Mouse (Mus musculus): ENCODE data around the gene Cacna2d4. TPM values are rescaled to one million over a fixed set of nuclear protein-coding genes. Genes with fewer than 3 reads are reported as not detected.
"Not testable (repeated sequence)": the region's sequence is repeated elsewhere in the genome, so short reads cannot be mapped to it uniquely, and the experiment has no call there.

The Cacna2d4 gene
- total RNA-seq (2021): 1 to 10 TPM in 1 of 2 experiments, under 1 TPM in 1; 0.87 to 3.1 TPM
- long read RNA-seq, experiment 1, partial matches to known transcripts: 2 of 5 reads
- long read RNA-seq, experiment 1, other reads (novel, unspliced or antisense): 3 of 5 reads
- long read RNA-seq, experiment 2: 0 reads

GRCm38 (mm10) chr6:119236241-119236640 is at the start of gene Cacna2d4:
Gene Cacna2d4, plus strand, starts transcription at chr6:119236526.
- no peak for DNase-seq
- intact Hi-C loops (cut with DNase I): no loop called here

- intact Hi-C loops (cut with DNase I): no loop called here
- DNase-seq: no peak
These were observed 49.7 kb upstream of the Cacna2d4 start for GRCm38 (mm10) chr6:119186658-119187057.

GRCm38 (mm10) chr6:119187631-119188030 is 48.7 kb upstream of the Cacna2d4 start:
- intact Hi-C loops (cut with DNase I): no loop called here
- no peak for DNase-seq

DNA sequence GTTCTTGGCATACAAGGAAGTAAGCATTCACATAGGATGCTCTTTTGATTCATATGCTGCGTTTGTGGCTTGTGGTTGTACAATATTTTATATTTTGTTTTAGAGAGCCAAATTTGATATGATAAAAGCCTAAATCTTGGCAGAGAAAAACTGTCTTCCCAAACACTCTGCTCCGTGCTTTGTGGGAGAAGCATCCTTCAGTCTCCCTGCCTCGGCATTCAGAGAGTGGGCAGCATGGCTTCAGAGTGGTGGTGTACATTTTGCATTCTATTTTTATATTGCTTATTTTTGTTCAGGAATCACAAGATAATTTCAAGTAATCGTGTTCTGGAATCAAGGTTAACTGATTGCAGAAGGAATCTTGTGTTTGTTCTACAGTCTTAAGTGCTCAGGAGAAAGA is 44.8 kb upstream of the Cacna2d4 start:
- DNase-seq: no peak
- intact Hi-C loops (cut with DNase I): no loop called here

DNA sequence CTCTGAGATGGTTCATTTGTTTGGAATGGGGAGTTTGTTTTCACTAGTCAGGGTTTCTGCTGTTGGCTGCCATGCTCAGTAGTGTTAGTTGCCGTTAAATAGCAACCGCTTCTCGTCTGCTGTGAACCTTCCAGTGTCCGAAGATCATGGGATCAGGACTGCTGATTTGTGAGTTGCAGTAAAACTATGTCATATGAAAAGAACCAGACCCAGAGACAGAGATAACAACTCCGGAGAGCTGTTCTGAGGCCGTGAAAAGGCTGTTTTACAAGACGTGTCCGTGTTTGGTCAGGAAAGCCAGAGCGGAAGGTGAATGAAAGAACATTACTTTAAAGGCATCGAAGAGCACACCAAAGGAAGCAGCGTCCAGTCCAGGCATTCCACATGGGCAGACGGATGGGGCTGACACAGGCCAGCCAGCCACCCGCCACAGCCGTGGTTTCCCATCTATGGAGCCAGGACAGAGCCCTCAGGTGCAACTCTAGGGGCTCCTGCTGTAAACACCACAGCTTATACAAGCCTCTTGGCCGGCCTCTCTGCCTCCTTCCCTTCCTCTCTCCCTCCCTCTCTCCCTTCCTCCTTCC is 42.7 kb upstream of the Cacna2d4 start:
- no peak for DNase-seq
- intact Hi-C loops (cut with DNase I): no loop called here

GRCm38 (mm10) chr6:119194161-119194560 is 42.2 kb upstream of the Cacna2d4 start:
- intact Hi-C loops (cut with DNase I): no loop called here

DNA sequence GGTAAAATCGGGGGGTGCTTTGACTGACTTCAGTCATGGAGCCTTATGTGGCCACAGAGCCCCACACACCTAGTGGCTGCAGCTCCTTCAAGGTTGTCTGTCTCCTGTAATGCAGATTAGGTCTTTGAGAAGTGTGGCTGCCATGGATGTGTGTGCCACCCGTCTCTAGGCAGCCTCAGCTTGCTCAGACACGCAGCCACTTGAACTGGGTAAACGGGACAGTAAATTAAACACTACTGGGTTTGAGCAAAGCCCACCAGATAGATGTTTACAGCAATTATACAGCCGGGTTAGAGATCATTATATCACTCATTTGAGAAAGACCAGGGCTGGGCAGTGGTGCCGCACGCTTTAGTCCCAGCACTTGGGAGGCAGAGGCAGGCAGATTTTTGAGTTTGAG is 41.7 kb upstream of the Cacna2d4 start:
- intact Hi-C loops (cut with DNase I): no loop called here
- no peak for DNase-seq

More at GRCm38 (mm10) chr6:119194161-119194560, 42.2 kb upstream of the Cacna2d4 start:
- no peak for DNase-seq

GRCm38 (mm10) chr6:119196382-119197305 is 39.7 kb upstream of the Cacna2d4 start, which contains the start of gene Cacna1c:
Gene Cacna1c, minus strand, starts transcription at chr6:119196418.
- intact Hi-C loops (cut with DNase I): no loop called here

DNA sequence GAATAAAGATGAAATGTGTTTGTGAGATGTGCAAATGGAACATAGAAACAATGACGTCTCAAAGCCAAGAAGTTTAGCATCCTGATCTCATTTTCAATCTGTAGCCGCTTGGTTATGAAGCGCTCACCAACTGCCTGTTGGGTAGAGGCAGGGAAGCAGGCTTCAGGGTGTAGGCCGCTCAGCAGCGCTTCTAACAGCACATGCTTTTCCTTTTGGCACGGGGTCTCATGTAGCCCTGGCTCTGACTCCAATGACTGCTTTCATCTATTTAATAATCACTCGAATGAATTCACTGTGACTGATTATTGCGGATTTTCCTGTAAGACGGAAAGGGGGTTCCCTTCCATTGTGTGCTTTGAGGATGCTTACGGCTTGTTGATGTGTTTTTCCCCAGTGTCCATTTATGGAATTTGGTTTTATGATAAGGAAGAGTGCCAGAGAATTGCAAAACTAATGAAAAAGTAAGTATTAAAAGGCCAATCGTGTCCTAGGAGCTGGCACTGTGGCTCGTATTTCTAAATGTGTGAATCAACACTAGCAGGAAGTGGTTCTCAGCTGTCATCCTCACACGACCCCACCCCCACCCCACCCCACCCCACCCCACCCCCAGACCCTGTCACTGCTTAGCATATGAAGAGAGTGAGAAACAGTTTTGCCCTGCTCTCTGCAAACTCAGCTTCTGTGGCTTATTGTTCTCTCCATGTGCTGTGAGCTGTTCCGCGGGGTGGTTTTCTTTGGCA is 37.6 kb upstream of the Cacna2d4 start:
- DNase-seq: no peak
- intact Hi-C loops (cut with DNase I): no loop called here

More at GRCm38 (mm10) chr6:119196382-119197305, 39.7 kb upstream of the Cacna2d4 start, which contains the start of gene Cacna1c:
- no peak for DNase-seq

DNA sequence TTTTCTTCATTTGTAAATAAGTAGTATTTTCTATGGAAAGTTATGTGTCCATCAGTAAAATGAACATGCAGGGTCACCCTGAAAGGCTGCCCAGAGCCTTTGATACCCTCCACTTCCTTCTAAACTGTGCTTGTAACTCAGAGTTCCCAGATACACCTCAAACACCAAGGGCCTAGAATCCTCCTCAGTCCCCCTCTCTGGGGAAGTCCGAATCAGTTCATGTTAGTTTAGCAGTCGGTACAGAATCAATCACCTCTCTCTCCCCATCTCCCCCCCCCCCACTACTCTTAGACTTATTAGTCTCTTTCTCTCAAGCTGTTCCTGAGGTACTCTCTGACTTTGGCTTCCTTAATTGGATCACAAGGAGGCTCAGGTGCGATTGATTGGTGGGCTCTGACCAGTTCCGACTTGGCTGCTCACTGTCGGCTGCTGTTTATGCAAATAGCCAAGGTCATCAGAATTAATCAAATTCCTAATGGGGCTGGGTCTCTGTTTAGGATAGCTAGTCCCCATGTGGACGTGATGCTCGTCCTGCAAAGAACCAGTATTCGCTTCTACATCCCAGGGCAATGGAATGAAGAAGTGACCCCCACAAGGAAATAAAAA is 36.9 kb upstream of the Cacna2d4 start:
- DNase-seq: no peak
- intact Hi-C loops (cut with DNase I): no loop called here

- DNase-seq: no peak
- intact Hi-C loops (cut with DNase I): no loop called here
These were observed 36.0 kb upstream of the Cacna2d4 start for GRCm38 (mm10) chr6:119200362-119200761.

DNA sequence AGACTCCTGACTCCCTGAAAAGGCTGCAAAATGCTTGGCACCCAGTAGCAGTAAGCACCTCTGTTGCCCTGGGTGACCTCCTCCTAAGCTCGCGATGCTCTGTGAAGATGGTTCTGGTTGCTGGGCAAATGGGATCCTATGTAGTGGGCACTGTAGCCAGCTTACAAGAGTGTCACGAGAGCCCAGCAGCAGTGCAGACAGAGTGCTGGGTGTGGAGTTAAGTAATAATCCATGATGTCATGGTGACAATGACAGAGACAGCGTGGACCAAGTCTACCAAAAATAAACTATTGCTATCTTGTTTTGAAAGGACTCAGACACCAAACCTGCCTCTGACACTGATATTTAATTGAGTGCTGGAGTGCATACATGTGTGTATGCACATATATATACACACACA is 34.8 kb upstream of the Cacna2d4 start:
- intact Hi-C loops (cut with DNase I): no loop called here
- no peak for DNase-seq

GRCm38 (mm10) chr6:119204286-119204685 is 32.0 kb upstream of the Cacna2d4 start:
- intact Hi-C loops (cut with DNase I): no loop called here
- no peak for DNase-seq

GRCm38 (mm10) chr6:119204915-119205314 is 31.4 kb upstream of the Cacna2d4 start:
- intact Hi-C loops (cut with DNase I): no loop called here
- DNase-seq: no peak

- DNase-seq; intact Hi-C loops (cut with DNase I): not testable (repeated sequence)
These were observed 30.3 kb upstream of the Cacna2d4 start for GRCm38 (mm10) chr6:119206006-119206405.

- no peak for DNase-seq
- intact Hi-C loops (cut with DNase I): no loop called here
These were observed 23.0 kb upstream of the Cacna2d4 start for GRCm38 (mm10) chr6:119213375-119213774.

GRCm38 (mm10) chr6:119214190-119214589 is 22.1 kb upstream of the Cacna2d4 start:
- DNase-seq: no peak
- intact Hi-C loops (cut with DNase I): no loop called here

- DNase-seq: no peak
- intact Hi-C loops (cut with DNase I): loop anchor here (5.0 kb wide), 1 partner anchor 217 kb away; no protein-coding TSS in a partner anchor
These were observed 21.2 kb upstream of the Cacna2d4 start for GRCm38 (mm10) chr6:119215040-119215613.

- intact Hi-C loops (cut with DNase I): loop anchor here (5.0 kb wide), 1 partner anchor 215 kb away; no protein-coding TSS in a partner anchor
- no peak for DNase-seq
These were observed 18.7 kb upstream of the Cacna2d4 start for GRCm38 (mm10) chr6:119217661-119218060.

DNA sequence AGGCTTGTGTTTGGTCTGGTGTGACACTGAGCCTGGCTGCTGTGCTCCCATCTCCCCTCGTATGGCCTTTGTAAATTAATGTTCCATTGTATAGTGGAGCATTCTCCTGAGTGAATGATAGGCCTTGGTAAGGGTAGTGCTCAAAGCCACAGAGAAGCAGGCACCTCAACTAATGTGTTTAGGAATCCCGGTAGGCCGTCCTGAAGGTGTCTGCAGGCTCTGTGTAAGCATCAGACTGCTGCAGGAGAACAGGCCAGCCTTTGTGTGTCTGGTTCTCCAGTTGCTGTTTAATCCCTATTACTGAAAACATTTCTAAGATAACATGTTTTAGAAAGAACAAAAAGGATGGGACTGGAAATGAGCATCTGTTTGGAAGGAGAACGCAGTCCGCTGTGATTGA is 17.7 kb upstream of the Cacna2d4 start:
- intact Hi-C loops (cut with DNase I): loop anchor here (5.0 kb wide), 1 partner anchor 214 kb away; no protein-coding TSS in a partner anchor
- DNase-seq: no peak
